Mouse (Mus musculus) effector memory CD4-positive, alpha-beta T cell, adult 5 months (primary cell): Measurements from ENCODE around the gene Olfr996. TPM values are rescaled to one million over a fixed set of nuclear protein-coding genes. Genes with fewer than 3 reads are reported as not detected.

Experiments
- polyA plus RNA-seq: library from polyadenylated mRNA; unstranded; fragments of 100-300 nt; shearing (Covaris generic); gene quantifications from one replicate; pipeline ENCODE4 v1.2.1, GENCODE M21; 2017

Gene Olfr996
- not detected for polyA plus RNA-seq

GRCm38 (mm10) chr2:85578915-85579314 is at the start of gene Olfr996:
TSS of gene Olfr996 (plus strand) at chr2:85579215.

GRCm38 (mm10) chr2:85588648-85589047 is 9.6 kb downstream of the Olfr996 start, which contains the start of gene Olfr998:
TSS of gene Olfr998 (plus strand) at chr2:85588948.

GRCm38 (mm10) chr2:85611803-85612202 is 32.8 kb downstream of the Olfr996 start, which contains the start of gene Olfr1000:
TSS of gene Olfr1000 (minus strand) at chr2:85611903.

Other genes starting within 250 kb of the Olfr996 start
- gene Olfr987, start 239.9 kb upstream of the Olfr996 start, polyA plus RNA-seq: not detected
- gene Olfr988, start 216.0 kb upstream of the Olfr996 start, polyA plus RNA-seq: not detected
- gene Olfr992, start 169.7 kb upstream of the Olfr996 start, polyA plus RNA-seq: not detected
- not detected for gene Olfr993, start 164.3 kb upstream of the Olfr996 start, polyA plus RNA-seq
- gene Olfr994, start 142.8 kb upstream of the Olfr996 start, polyA plus RNA-seq: not detected
- not detected for gene Olfr995, start 135.6 kb upstream of the Olfr996 start, polyA plus RNA-seq
- gene 4833423E24Rik, start 60.2 kb upstream of the Olfr996 start, polyA plus RNA-seq: not detected
- gene Olfr998, start 9.7 kb downstream of the Olfr996 start, polyA plus RNA-seq: not detected
- not detected for gene Olfr1000, start 32.7 kb downstream of the Olfr996 start, polyA plus RNA-seq
- gene Olfr1002, start 71.5 kb downstream of the Olfr996 start, polyA plus RNA-seq: not detected
- not detected for gene Olfr154, start 85.2 kb downstream of the Olfr996 start, polyA plus RNA-seq
- not detected for gene Olfr1006, start 99.6 kb downstream of the Olfr996 start, polyA plus RNA-seq
- gene Olfr1008, start 110.2 kb downstream of the Olfr996 start, polyA plus RNA-seq: not detected
- gene Olfr1009, start 136.2 kb downstream of the Olfr996 start, polyA plus RNA-seq: not detected
- gene Olfr1012, start 183.6 kb downstream of the Olfr996 start, polyA plus RNA-seq: not detected
- not detected for gene Olfr1013, start 187.9 kb downstream of the Olfr996 start, polyA plus RNA-seq
- not detected for gene Olfr1014, start 193.5 kb downstream of the Olfr996 start, polyA plus RNA-seq
- gene Olfr1015, start 202.8 kb downstream of the Olfr996 start, polyA plus RNA-seq: not detected
- gene Olfr1016, start 223.3 kb downstream of the Olfr996 start, polyA plus RNA-seq: not detected
- gene Olfr1018, start 239.3 kb downstream of the Olfr996 start, polyA plus RNA-seq: not detected